Mouse (Mus musculus): ENCODE data around the gene Olfr559. TPM values are rescaled to one million over a fixed set of nuclear protein-coding genes. Genes with fewer than 3 reads are reported as not detected.

Olfr559 gene
- not detected in 2 replicates for polyA plus RNA-seq (2012; rRNA removed)

GRCm38 (mm10) chr7:102727391-102727790 lies at the start of gene Olfr559:
Gene Olfr559, minus strand, starts transcription at chr7:102727491.

DNA sequence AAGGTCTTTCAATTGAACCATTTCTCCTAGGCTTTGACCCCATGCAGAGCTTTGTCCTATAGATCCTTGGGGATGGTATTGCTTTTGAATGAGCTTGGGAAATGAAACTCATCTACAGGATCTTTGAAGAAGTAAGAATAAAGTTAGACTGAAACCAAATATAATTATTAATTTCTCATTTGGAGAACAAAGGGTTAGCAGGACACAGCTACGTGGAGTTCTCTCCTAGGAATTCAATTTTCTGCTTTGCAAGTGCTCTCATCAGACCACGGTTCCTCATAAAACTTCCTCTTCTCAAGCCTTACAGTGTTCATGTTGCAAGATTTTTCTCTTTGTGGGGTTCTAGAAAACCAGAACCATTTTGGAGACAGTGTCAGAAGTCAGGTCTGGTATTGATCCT lies 43.6 kb upstream of the Olfr559 start, which contains the start of gene Olfr561:
Olfr561 (plus strand) TSS at position 301 of the 400 bp plus-strand sequence.

GRCm38 (mm10) chr7:102759266-102759665 lies 32.0 kb upstream of the Olfr559 start, which contains the start of the genes Olfr560 and Olfr78:
Gene Olfr560, minus strand, starts transcription at chr7:102759366.
Gene Olfr78, minus strand, starts transcription at chr7:102759471.

DNA sequence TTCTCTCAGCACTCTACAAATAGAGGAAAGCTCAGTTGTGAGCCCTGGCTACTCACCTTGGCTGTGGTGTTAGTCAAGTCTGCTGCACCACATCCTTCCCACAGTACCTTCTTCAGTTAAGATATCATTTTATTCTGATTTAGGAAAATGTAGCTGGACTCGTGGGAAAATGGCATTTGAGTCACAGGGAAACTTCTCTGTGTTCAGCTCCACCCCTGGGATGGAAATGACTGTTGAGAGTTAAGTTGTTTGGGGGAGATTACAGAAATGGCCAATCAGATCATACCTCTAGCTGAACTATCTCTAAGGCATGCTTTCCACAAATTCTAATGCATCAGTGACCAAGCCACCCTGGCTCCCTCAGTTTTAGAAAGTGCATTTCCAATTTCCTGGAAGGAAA lies 8.3 kb downstream of the Olfr559 start, which contains the start of gene Olfr33:
Olfr33 (minus strand) TSS at position 101 of the 400 bp plus-strand sequence.

DNA sequence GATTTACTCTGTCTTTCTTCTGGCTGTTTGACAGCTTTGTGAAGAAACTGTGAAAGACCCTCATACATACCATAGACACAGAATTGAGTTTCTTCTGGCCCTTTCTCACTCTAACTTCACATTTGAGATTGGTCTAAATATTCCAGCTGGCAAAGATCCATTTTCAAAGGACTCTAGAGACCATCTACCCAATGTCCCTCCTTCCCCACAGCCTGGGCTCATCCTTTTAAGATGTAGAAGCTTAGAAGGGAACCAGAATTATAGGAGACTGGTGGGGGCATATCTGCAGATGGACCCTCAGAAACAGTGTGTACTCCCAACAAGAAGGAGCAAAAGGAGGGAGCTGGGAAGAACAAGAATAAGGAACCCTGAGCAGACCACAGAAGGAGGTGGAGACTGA lies 25.4 kb downstream of the Olfr559 start, which contains the start of gene Olfr558:
Olfr558 (plus strand) TSS at position 301 of the 400 bp plus-strand sequence.

DNA sequence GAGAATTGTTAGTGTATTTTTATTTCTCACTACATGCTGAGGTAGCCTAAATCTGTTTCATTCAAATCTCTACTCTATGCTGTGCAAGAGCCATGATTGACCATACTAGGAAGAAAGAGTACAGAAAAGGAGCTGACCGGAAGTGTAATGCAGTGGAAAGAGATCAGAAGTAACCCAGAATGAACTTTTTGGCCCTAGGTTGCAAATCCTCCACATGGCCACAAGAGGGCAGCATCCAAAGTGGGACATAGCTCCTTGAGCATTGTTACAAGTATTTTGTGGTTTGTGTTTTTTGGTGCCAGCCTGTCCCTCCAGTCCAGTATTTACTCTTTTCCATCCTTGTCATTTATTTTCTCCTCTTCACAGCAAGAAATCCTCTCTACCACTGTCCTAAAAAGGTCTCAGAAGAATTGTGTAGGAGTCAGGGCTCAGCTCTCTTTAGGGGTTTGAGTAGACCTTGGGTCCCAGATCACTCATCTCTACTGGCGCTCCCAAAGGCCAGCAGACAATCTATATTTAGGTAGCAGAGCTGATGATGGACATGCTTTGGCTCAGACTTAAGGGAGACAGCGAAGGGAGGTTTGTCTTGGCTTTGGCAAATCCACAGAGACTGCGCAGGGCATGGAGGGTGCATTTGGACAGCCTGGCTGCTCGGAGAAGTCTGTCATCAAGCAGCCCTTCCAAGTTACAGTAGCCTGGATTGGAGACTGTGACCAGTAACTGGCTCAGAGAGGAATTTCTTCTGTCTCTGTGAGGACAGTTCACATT lies 31.7 kb downstream of the Olfr559 start, which contains the start of gene Olfr557:
Olfr557 (plus strand) TSS at position 553 of the 768 bp plus-strand sequence.

DNA sequence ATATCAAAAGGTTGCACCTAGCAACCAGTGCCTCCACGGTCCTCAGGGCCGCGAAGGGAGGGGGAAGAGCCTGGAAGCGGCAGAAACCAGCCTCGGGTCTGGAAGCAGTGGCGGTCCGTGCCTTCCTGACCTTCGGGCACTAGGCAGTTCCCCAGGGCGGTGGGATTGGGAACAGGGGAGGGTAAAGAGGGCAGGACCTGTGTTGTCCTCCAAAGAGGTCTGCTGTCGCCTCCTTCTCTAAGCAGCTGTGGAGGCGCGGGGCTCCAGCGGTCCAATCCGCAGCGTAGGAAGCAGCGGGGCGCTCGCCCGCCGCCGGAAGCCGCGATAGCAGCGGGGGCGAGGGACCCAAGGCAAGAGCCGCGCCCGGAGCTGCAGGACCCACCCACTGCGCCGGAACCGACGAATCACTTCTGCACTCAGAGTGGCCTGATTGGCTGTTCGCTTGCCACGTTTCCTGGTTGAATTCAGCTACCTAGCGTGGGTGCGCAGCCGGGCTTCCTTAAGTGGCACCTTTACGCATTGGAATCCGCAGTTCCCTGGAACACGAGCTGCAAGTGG lies 40.3 kb downstream of the Olfr559 start, which contains the start of gene Trim68:
Trim68 (minus strand) TSS at position 384 of the 558 bp plus-strand sequence.

Other genes starting within 250 kb of the Olfr559 start
- not detected in 2 replicates for gene Olfr543, start 245.8 kb downstream of the Olfr559 start, polyA plus RNA-seq (2012; rRNA removed)
- gene Olfr544, start 239.2 kb downstream of the Olfr559 start, polyA plus RNA-seq (2012; rRNA removed), result not detected in 2 replicates
- 0.05 TPM in 1 of 2 replicates, not detected in the other for gene Olfr545, start 227.9 kb downstream of the Olfr559 start, polyA plus RNA-seq (2012; rRNA removed)
- gene Olfr547, start 192.7 kb downstream of the Olfr559 start, polyA plus RNA-seq (2012; rRNA removed), result not detected in 2 replicates
- not detected in 2 replicates for gene Olfr548-ps1, start 186.6 kb downstream of the Olfr559 start, polyA plus RNA-seq (2012; rRNA removed)
- not detected in 2 replicates for gene Olfr549, start 177.6 kb downstream of the Olfr559 start, polyA plus RNA-seq (2012; rRNA removed)
- 1.8 and 2.0 TPM in 2 replicates for gene Trim21, start 162.0 kb downstream of the Olfr559 start, polyA plus RNA-seq (2012; rRNA removed)
- gene Olfr550, start 156.0 kb downstream of the Olfr559 start, polyA plus RNA-seq (2012; rRNA removed), result not detected in 2 replicates
- gene Olfr551, start 135.6 kb downstream of the Olfr559 start, polyA plus RNA-seq (2012; rRNA removed), result not detected in 2 replicates
- gene Olfr552, start 129.7 kb downstream of the Olfr559 start, polyA plus RNA-seq (2012; rRNA removed), result not detected in 2 replicates
- gene Olfr553, start 109.3 kb downstream of the Olfr559 start, polyA plus RNA-seq (2012; rRNA removed), result not detected in 2 replicates
- not detected in 2 replicates for gene Olfr554, start 89.1 kb downstream of the Olfr559 start, polyA plus RNA-seq (2012; rRNA removed)
- not detected in 2 replicates for gene Olfr555, start 68.7 kb downstream of the Olfr559 start, polyA plus RNA-seq (2012; rRNA removed)
- gene Olfr556, start 62.6 kb downstream of the Olfr559 start, polyA plus RNA-seq (2012; rRNA removed), result not detected in 2 replicates
- gene Trim68, start 40.2 kb downstream of the Olfr559 start, polyA plus RNA-seq (2012; rRNA removed), result 13.5 and 14.2 TPM in 2 replicates
- not detected in 2 replicates for gene Olfr557, start 31.6 kb downstream of the Olfr559 start, polyA plus RNA-seq (2012; rRNA removed)
- gene Olfr558, start 25.3 kb downstream of the Olfr559 start, polyA plus RNA-seq (2012; rRNA removed), result 0.05 and 0.15 TPM in 2 replicates
- not detected in 2 replicates for gene Olfr33, start 8.4 kb downstream of the Olfr559 start, polyA plus RNA-seq (2012; rRNA removed)
- gene Olfr560, start 31.9 kb upstream of the Olfr559 start, polyA plus RNA-seq (2012; rRNA removed), result not detected in 2 replicates
- gene Olfr78, start 32.0 kb upstream of the Olfr559 start, polyA plus RNA-seq (2012; rRNA removed), result 0.13 and 0.17 TPM in 2 replicates
- not detected in 2 replicates for gene Olfr561, start 43.7 kb upstream of the Olfr559 start, polyA plus RNA-seq (2012; rRNA removed)
- gene Olfr564, start 76.0 kb upstream of the Olfr559 start, polyA plus RNA-seq (2012; rRNA removed), result not detected in 2 replicates
- not detected in 2 replicates for gene Olfr566, start 131.3 kb upstream of the Olfr559 start, polyA plus RNA-seq (2012; rRNA removed)
- gene Olfr568, start 149.6 kb upstream of the Olfr559 start, polyA plus RNA-seq (2012; rRNA removed), result not detected in 2 replicates
- not detected in 2 replicates for gene Olfr569, start 163.4 kb upstream of the Olfr559 start, polyA plus RNA-seq (2012; rRNA removed)
- 0.05 TPM in 1 of 2 replicates, not detected in the other for gene Olfr570, start 167.1 kb upstream of the Olfr559 start, polyA plus RNA-seq (2012; rRNA removed)
- gene Olfr571, start 190.0 kb upstream of the Olfr559 start, polyA plus RNA-seq (2012; rRNA removed), result not detected in 2 replicates
- gene Olfr572, start 196.9 kb upstream of the Olfr559 start, polyA plus RNA-seq (2012; rRNA removed), result not detected in 2 replicates
- gene Olfr573-ps1, start 215.1 kb upstream of the Olfr559 start, polyA plus RNA-seq (2012; rRNA removed), result not detected in 2 replicates
- not detected in 2 replicates for gene Olfr574, start 221.0 kb upstream of the Olfr559 start, polyA plus RNA-seq (2012; rRNA removed)
- gene Olfr575, start 231.3 kb upstream of the Olfr559 start, polyA plus RNA-seq (2012; rRNA removed), result not detected in 2 replicates
- gene Olfr576, start 235.2 kb upstream of the Olfr559 start, polyA plus RNA-seq (2012; rRNA removed), result not detected in 2 replicates
- gene Olfr577, start 248.5 kb upstream of the Olfr559 start, polyA plus RNA-seq (2012; rRNA removed), result not detected in 2 replicates